Mouse (Mus musculus): ENCODE measurements around the gene Anapc2.

DNA sequence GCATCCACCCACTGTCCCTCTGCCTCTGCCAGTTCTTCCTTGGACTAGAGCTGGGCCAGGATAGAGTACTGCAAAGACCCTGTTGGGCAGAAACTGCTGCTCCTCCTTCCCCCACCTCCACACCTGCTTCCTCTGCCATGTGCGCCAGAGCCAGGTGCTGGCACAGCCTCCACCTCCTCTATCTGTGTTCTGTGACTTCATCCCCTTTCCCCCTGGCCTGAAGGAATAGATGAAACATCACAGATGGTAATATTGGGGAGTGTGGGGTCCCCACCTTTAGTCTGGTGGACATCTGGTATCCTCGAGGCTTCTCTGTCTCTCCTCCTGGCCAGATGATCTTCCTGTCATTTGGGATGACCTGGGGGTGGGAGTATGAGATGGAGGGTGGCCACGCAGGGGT is 31.2 kb downstream of the Anapc2 start:
- TF ChIP-seq CTCF (IDR thresholded peaks at IDR 0.05; ENCODE audit: low read depth) (no peak), EP300 (IDR thresholded peaks at IDR 0.05; ENCODE audit: low read depth) (no peak)
